Mouse (Mus musculus) midbrain, postnatal 0 days (tissue): Measurements from ENCODE around the gene Atf7. TPM values are rescaled to one million over a fixed set of nuclear protein-coding genes. Genes with fewer than 3 reads are reported as not detected.

ENCODE experiments used
- ATAC-seq: fragments of 200-750 bp; cut with Nextera tagmentation; 2 replicates; pipeline ENCODE4 v1.8.0; 2017; ENCODE audit warnings: moderate number of reproducible peaks, mild to moderate bottlenecking, moderate TSS enrichment, moderate library complexity; ENCODE audit not compliant: low FRiP score
- DNase-seq: peaks from one replicate; pipeline ENCODE4 v3.0.0-alpha.2; 2015; ENCODE audit warnings: low spot score
- H3K27ac ChIP-seq: fragments of 300-500 bp; sonication (generic); 2 replicates; pipeline ENCODE4 v1.5.1; 2014; ENCODE audit warnings: low read depth, mild to moderate bottlenecking, low read length, mixed read lengths
- H3K27me3 ChIP-seq: fragments of 300-500 bp; sonication (generic); 2 replicates; pipeline ENCODE4 v1.6.1; 2014; ENCODE audit warnings: low read length, control low read depth, mixed read lengths; ENCODE audit not compliant: insufficient read depth
- H3K36me3 ChIP-seq: fragments of 300-500 bp; sonication (generic); 2 replicates; pipeline ENCODE4 v1.6.1; 2014; ENCODE audit warnings: low read length, control low read depth, mixed read lengths; ENCODE audit not compliant: insufficient read depth
- H3K4me1 ChIP-seq: fragments of 300-500 bp; sonication (generic); 2 replicates; pipeline ENCODE4 v1.6.1; 2014; ENCODE audit warnings: mild to moderate bottlenecking, control low read depth, antibody characterized with exemption, low read length, mixed read lengths; ENCODE audit not compliant: insufficient read depth
- H3K4me2 ChIP-seq: fragments of 300-500 bp; sonication (generic); 2 replicates; pipeline ENCODE4 v1.6.1; 2014; ENCODE audit warnings: low read depth, mild to moderate bottlenecking, low read length, mixed read lengths; ENCODE audit not compliant: poor library complexity, severe bottlenecking
- H3K4me3 ChIP-seq: fragments of 300-500 bp; sonication (generic); 2 replicates; pipeline ENCODE4 v1.5.1; 2014; ENCODE audit warnings: low read depth, mild to moderate bottlenecking, low read length, moderate library complexity
- H3K9ac ChIP-seq: fragments of 300-500 bp; sonication (generic); replicated peaks from 2 replicates; pipeline ENCODE4 v1.6.1; 2014; ENCODE audit warnings: mild to moderate bottlenecking, low read length, moderate library complexity, mixed read lengths; ENCODE audit not compliant: poor library complexity, severe bottlenecking
- H3K9me3 ChIP-seq: fragments of 300-500 bp; sonication (generic); 2 replicates; pipeline ENCODE4 v1.6.1; 2016; ENCODE audit warnings: low read length, control low read depth
- CTCF ChIP-seq: IDR thresholded peaks from 2 replicates; pipeline ENCODE4 v1.5.1; 2016; ENCODE audit warnings: antibody characterized with exemption, mild to moderate bottlenecking
- WGBS: fragments of 180-500 bp; shearing (Covaris S2); extraction: QIAGEN DNeasy Blood & Tissue Kit; methylation state at CpG from one replicate; pipeline ENCODE4 v1.1.7; 2014; 5-methylcytosine and 5-hydroxymethylcytosine counted together
- polyA plus RNA-seq: library from polyadenylated mRNA; unstranded; fragments of >200 nt; fragmentation: Nextera tagmentation; extraction: Ambion mirVana; gene quantifications from 2 replicates; pipeline ENCODE4 v1.2.1, GENCODE M21; 2015
- total RNA-seq: library from RNA; depleted of rRNA; stranded (reverse); fragments of >200 nt; gene quantifications from 2 replicates; pipeline ENCODE4 v1.2.3, GENCODE M21; 2014

Gene Atf7
- total and polyA plus RNA-seq, 2 experiments from 2014 or later: 10.9 to 18.6 TPM

DNA sequence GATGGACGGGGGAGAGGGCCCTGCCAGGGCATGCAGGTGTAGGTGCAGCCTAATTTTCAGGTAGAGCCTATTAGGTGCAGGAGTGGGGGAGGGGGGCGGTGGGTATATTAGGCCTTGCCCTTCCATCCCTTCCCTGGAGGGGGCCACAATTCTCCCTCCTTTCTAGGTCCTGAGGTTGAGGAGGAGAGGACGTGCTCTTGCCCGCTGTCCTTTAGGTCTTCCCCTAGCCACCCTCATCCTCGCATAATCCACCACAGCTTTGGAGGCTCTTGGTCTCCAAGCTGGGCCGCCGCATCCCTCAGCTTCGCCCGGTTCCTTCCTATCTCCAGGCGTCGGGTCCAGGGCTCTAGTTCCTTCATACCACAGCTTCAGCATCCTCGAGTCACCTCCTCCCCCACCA lies 109.0 kb downstream of the Atf7 start:
- Histone ChIP-seq H3K4me3 (peak overlapping the region; percentile 66), H3K36me3 (no peaks in the 10 kb centered on the region), H3K27me3 (no peaks in the 10 kb centered on the region), H3K27ac (peak overlapping the region; percentile 99), H3K4me1 (peaks cover 25% of the 10 kb centered on the region), H3K9ac (peak overlapping the region; percentile 86), H3K4me2 (peak overlapping the region; percentile 80), H3K9me3 (no peaks in the 10 kb centered on the region)
- peak; percentile 43 for DNase-seq
- ATAC-seq: no peak
- WGBS: 2% methylated on average over 11 of the region's 12 CpGs
- TF ChIP-seq CTCF: no peak; the same call in 1 of the 2 replicates

DNA sequence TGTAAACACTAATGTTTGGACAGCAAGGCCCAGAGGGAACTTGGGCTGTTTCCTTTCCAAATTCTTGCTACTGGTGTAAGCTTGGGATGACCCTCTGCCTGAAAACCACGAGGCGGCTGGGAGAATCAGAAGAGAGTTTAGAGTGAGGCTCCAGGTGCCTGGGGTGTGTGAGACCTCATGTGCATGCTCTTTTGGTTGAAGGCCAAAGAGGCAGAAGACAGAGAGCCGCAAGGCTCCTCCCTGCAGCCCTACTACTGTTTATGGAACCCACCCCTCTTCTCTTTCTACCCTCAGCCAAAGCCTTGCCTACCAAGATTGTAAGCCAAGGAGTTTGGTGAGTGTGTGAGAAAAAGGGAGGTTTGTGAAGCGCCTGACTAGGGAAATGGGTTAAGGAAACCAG lies 109.5 kb downstream of the Atf7 start:
- Histone ChIP-seq H3K4me2 (peak overlapping the region; percentile 80), H3K4me1 (peaks cover 28% of the 10 kb centered on the region), H3K9ac (peak overlapping the region; percentile 86), H3K4me3 (peak overlapping the region; percentile 66), H3K9me3 (no peaks in the 10 kb centered on the region), H3K27ac (peak overlapping the region; percentile 99), H3K36me3 (no peaks in the 10 kb centered on the region), H3K27me3 (no peaks in the 10 kb centered on the region)
- ATAC-seq: no peak
- 42% methylated on average over 4 of the region's 4 CpGs for WGBS
- no peak for DNase-seq
- no peak for TF ChIP-seq CTCF

DNA sequence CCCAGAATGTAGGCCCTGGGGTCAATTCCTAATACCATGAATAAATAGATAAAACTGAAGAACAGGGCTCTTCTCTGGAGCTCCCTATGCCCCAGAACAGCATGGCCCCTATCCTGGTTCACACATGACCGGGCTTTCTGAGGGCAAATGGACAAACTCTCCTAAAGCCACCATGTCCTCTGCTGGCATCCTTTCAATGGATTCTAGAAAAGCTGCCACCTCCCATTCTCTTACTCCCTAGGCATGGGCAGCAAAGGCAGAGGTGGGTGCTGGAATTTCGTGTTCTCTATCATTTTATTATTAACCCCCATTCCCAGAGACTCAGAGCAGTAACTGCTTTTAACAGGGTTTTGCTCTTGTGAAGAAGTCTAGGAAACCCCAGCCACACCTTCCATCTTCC lies 110.0 kb downstream of the Atf7 start:
- Histone ChIP-seq H3K27ac (no peak overlapping the region), H3K4me3 (peak overlapping the region; percentile 66), H3K27me3 (no peaks in the 10 kb centered on the region), H3K4me2 (peak overlapping the region; percentile 80), H3K4me1 (peaks cover 28% of the 10 kb centered on the region), H3K9me3 (no peaks in the 10 kb centered on the region), H3K36me3 (no peaks in the 10 kb centered on the region), H3K9ac (0 out of 2 replicates have a peak overlapping the region, but pooled peaks have one; percentile 86)
- 86% methylated on average over 2 of the region's 2 CpGs for WGBS
- ATAC-seq (no peak), DNase-seq (no peak)
- TF ChIP-seq CTCF: no peak

DNA sequence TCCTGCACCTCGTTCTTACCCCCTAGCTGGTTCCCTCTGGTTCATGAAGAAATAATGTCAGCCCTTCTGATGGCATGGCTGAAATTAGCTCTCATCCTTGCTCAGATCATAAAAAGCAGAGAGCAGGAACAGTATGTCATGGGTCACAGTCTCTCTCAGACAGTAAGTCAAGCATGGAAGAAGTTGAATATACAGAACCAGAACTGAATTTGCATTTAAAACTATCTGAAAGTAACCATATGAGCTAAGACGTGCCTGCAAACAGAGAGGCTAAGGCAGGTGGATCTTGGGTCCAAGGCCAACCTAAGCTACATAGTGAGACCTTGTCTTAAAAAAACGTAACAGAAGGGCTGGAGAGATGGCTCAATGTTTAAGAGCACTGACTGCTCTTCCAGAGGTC lies 112.3 kb downstream of the Atf7 start:
- WGBS: 83% methylated on average over 3 of the region's 3 CpGs
- ATAC-seq: no peak
- H3K4me1 ChIP-seq: peaks cover 22% of the 10 kb centered on the region

DNA sequence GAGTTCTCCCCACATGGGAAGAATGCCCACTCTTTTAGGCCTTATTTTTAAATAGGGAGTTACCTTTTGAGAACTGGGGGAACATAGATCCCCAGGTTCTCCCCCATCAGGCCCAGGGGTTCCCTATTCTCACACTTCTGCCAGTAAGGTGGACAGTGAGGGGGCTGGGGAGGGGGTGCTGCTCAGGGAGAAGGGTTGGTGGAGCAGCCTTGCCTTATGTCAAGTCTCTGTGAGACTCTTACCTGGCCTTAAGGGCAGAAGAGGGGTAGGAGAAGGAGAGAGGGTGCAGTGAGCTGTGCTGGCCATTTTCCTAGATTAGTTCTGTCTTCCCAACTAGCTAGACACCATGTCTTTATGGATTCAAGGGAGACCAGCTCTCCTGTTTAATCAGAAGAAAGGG lies 112.8 kb downstream of the Atf7 start:
- H3K27me3 ChIP-seq: no peaks in the 10 kb centered on the region
- H3K4me2 ChIP-seq: no peak overlapping the region
- H3K4me3 ChIP-seq: no peak overlapping the region
- peaks cover 6% of the 10 kb centered on the region; the same call in 1 of the 2 replicates for H3K36me3 ChIP-seq
- H3K27ac ChIP-seq: peak overlapping the region; percentile 97
- H3K9me3 ChIP-seq: no peaks in the 10 kb centered on the region
- DNase-seq (no peak), ATAC-seq (no peak)
- H3K4me1 ChIP-seq: peaks cover 22% of the 10 kb centered on the region
- peak overlapping the region; percentile 82 for H3K9ac ChIP-seq
- TF ChIP-seq CTCF: no peak

More for the DNA sequence above, 112.3 kb downstream of the Atf7 start:
- Histone ChIP-seq H3K27ac (no peak overlapping the region), H3K9ac (no peak overlapping the region), H3K36me3 (0 out of 2 replicates have a peak, but pooled peaks cover 3% of the 10 kb centered on the region), H3K4me2 (no peak overlapping the region), H3K4me3 (no peak overlapping the region), H3K9me3 (no peaks in the 10 kb centered on the region), H3K27me3 (no peaks in the 10 kb centered on the region)
- TF ChIP-seq CTCF: no peak
- DNase-seq: no peak

DNA sequence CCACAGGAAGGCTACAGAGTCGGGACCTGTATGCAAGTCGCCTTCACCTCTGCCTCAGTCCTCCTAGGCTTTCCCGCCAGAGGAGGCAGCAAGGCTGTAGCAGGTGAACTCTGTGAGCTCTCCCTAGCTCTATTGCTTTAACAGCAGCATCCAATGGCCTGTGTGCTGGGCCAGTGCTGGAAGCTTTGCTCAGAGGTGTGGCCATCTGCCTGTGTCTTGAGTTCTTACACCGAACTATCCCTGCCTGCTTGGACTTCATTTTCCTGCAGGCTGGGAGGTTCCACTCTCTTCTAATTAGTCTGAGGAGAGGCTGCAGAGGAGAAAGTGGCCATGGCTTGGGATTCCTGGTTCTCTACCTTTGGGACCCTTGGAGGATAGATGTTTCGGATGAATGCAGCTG lies 113.3 kb downstream of the Atf7 start:
- Histone ChIP-seq H3K4me3 (no peak overlapping the region), H3K27ac (peak overlapping the region; percentile 97), H3K9me3 (no peaks in the 10 kb centered on the region), H3K4me1 (peaks cover 22% of the 10 kb centered on the region), H3K9ac (peak overlapping the region; percentile 82), H3K27me3 (no peaks in the 10 kb centered on the region), H3K4me2 (peak overlapping the region; percentile 75), H3K36me3 (peaks cover 8% of the 10 kb centered on the region; the same call in 1 of the 2 replicates)
- TF ChIP-seq CTCF: no peak
- DNase-seq (no peak), ATAC-seq (no peak)
- WGBS: 17% methylated on average over 5 of the region's 5 CpGs
